Mouse (Mus musculus) neutrophil, adult 5-6 weeks (primary cell): ENCODE results near the gene Tmem179b. TPM values are rescaled to one million over a fixed set of nuclear protein-coding genes. Genes with fewer than 3 reads are reported as not detected.
A peak's percentile ranks its signal among the peaks of the same experiment; 100 is the strongest.

Experiments used
- ATAC-seq: fragments of 151-379, 151-347 bp; 2 replicates; pipeline ENCODE4 v1.8.0; 2017; ENCODE audit warnings: mild to moderate bottlenecking, moderate TSS enrichment; ENCODE audit not compliant: insufficient number of reproducible peaks, poor library complexity, low FRiP score, severe bottlenecking; ENCODE audit errors: extremely low read depth
- total RNA-seq: library from RNA; stranded (forward); fragments of 200-1000 nt; gene quantifications from 2 replicates; pipeline ENCODE4 v1.2.3, GENCODE M21; 2017

Tmem179b gene
- total RNA-seq, result 80.4 and 111 TPM in 2 replicates

- ATAC-seq, result peak; percentile 91
These were observed at the start of gene Tmem179b for GRCm38 (mm10) chr19:8774086-8774835. TSS of gene Tmem179b (minus strand) at chr19:8774467.

GRCm38 (mm10) chr19:8822696-8823095 is 48.4 kb upstream of the Tmem179b start:
- ATAC-seq, result no peak

GRCm38 (mm10) chr19:8821146-8821545 is 46.9 kb upstream of the Tmem179b start:
- ATAC-seq, result no peak

- no peak for ATAC-seq
These were observed 46.2 kb upstream of the Tmem179b start for GRCm38 (mm10) chr19:8820424-8820956.

- ATAC-seq, result peak; percentile 85
These were observed 45.5 kb upstream of the Tmem179b start, which contains the start of gene Hnrnpul2 for GRCm38 (mm10) chr19:8819596-8820423. TSS of gene Hnrnpul2 (plus strand) at chr19:8820010.

- ATAC-seq, result peak; percentile 68
These were observed 44.7 kb upstream of the Tmem179b start, which contains the start of gene Ttc9c for GRCm38 (mm10) chr19:8818801-8819595. TSS of gene Ttc9c (minus strand) at chr19:8819333.

GRCm38 (mm10) chr19:8818301-8818798 is 44.1 kb upstream of the Tmem179b start:
- no peak for ATAC-seq

GRCm38 (mm10) chr19:8817001-8817400 is 42.7 kb upstream of the Tmem179b start:
- ATAC-seq, result no peak

GRCm38 (mm10) chr19:8815812-8816211 is 41.5 kb upstream of the Tmem179b start:
- ATAC-seq, result no peak

- no peak for ATAC-seq
These were observed 32.5 kb upstream of the Tmem179b start for GRCm38 (mm10) chr19:8806810-8807209.

- ATAC-seq, result no peak
These were observed 29.8 kb upstream of the Tmem179b start for GRCm38 (mm10) chr19:8803879-8804660.

GRCm38 (mm10) chr19:8803204-8803780 is 29.0 kb upstream of the Tmem179b start:
- no peak for ATAC-seq

- peak; percentile 92 for ATAC-seq
These were observed 28.0 kb upstream of the Tmem179b start, which contains the start of gene Zbtb3 for GRCm38 (mm10) chr19:8802130-8802821. TSS of gene Zbtb3 (plus strand) at chr19:8802555.

- no peak for ATAC-seq
These were observed 24.7 kb upstream of the Tmem179b start for GRCm38 (mm10) chr19:8798947-8799315.

- ATAC-seq, result peak; percentile 63
These were observed 24.1 kb upstream of the Tmem179b start, which contains the start of gene Polr2g for GRCm38 (mm10) chr19:8798264-8798946. TSS of gene Polr2g (minus strand) at chr19:8798577.

- no peak for ATAC-seq
These were observed 15.9 kb upstream of the Tmem179b start for GRCm38 (mm10) chr19:8790171-8790570.
